Mouse (Mus musculus): Measurements from ENCODE around the gene 2700097O09Rik. TPM values are rescaled to one million over a fixed set of nuclear protein-coding genes. Genes with fewer than 3 reads are reported as not detected.
"Not testable (repeated sequence)": the region's sequence is repeated elsewhere in the genome, so short reads cannot be mapped to it uniquely, and the experiment has no call there.

Gene 2700097O09Rik
- polyA plus RNA-seq, 1 experiment from 2014 or later: 45.6 TPM

GRCm38 (mm10) chr12:55016339-55017118, 63.4 kb downstream of the 2700097O09Rik start:
- no peak for DNase-seq (ENCODE audit: low spot score)
- H3K27ac ChIP-seq (replicated peaks): no peak overlapping the region
- H3K36me3 ChIP-seq (replicated peaks): no peaks in the 10 kb centered on the region
- peaks cover 10% of the 10 kb centered on the region for H3K4me1 ChIP-seq
- no peaks in the 10 kb centered on the region for H3K27me3 ChIP-seq (replicated peaks; ENCODE audit: low read depth, poor library complexity, severe bottlenecking)
- WGBS: 78% methylated on average over 8 of the region's 8 CpGs
- H3K9me3 ChIP-seq: no peaks in the 10 kb centered on the region
- no peak overlapping the region for H3K4me3 ChIP-seq

- Histone ChIP-seq H3K4me3 (no peak overlapping the region), H3K27me3 (replicated peaks; ENCODE audit: low read depth, poor library complexity, severe bottlenecking) (no peaks in the 10 kb centered on the region), H3K27ac (replicated peaks) (no peak overlapping the region), H3K36me3 (replicated peaks) (no peaks in the 10 kb centered on the region), H3K9me3 (no peaks in the 10 kb centered on the region), H3K4me1 (peaks cover 10% of the 10 kb centered on the region)
- peak; percentile 29 for DNase-seq (ENCODE audit: low spot score)
- 69% methylated on average over 5 of the region's 5 CpGs for WGBS
Measured at GRCm38 (mm10) chr12:55015428-55015827, 64.5 kb downstream of the 2700097O09Rik start.

DNA sequence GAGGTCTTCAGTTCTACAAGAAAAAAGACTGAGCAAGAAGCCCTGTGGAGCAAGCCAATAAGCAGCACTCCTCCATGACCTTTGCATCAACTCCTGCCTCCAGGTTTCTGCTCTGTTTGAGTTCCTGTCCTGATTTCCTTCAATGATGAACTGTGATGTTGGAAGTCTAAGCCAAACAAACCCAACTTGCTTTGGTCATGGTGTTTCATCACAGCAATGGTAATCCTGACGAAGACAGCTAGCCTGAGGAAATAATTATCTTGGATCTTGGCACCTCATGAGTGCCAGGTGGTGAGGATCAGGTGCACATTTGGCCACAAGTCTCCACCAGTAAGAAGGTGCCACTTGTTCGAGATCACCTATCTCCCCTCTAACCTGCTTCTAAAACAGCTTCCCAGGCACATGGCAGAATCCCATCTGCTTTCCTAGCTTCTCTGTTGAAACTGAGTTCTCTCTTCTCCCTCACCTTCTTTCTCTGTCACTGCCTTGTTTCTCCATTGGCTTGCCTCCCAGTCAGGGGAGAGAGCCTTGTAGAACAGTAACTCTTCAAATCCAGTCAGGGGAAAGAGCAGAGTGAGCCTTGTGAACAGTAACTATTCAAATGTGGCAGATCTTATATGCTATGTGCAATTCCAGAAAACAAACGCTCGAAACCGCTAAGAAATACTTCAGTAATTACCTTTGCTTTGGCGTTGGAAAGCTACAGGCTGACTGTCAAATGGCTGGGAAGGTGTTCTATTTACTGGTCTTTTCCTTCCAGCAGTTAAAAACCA, 66.1 kb downstream of the 2700097O09Rik start, which contains the start of gene Baz1a:
Baz1a (minus strand) TSS at position 723 of the 773 bp plus-strand sequence.
- no peak for DNase-seq (ENCODE audit: low spot score)
- H3K4me1 ChIP-seq: peaks cover 10% of the 10 kb centered on the region
- no peaks in the 10 kb centered on the region for H3K9me3 ChIP-seq
- no peaks in the 10 kb centered on the region for H3K27me3 ChIP-seq (replicated peaks; ENCODE audit: low read depth, poor library complexity, severe bottlenecking)
- H3K4me3 ChIP-seq: no peak within 1 kb of the TSS
- no peak within 1 kb of the TSS for H3K27ac ChIP-seq (replicated peaks)
- no peaks in the 10 kb centered on the region for H3K36me3 ChIP-seq (replicated peaks)
- 91% methylated on average over 6 of the region's 6 CpGs for WGBS

- Histone ChIP-seq H3K27me3 (replicated peaks; ENCODE audit: low read depth, poor library complexity, severe bottlenecking) (no peaks in the 10 kb centered on the region), H3K27ac (replicated peaks) (no peak overlapping the region), H3K9me3 (no peaks in the 10 kb centered on the region), H3K4me1 (peaks cover 10% of the 10 kb centered on the region), H3K4me3 (no peak overlapping the region), H3K36me3 (replicated peaks) (no peaks in the 10 kb centered on the region)
- DNase-seq (ENCODE audit: low spot score): no peak
- WGBS: 90% methylated on average over 1 of the region's 1 CpGs
Measured at GRCm38 (mm10) chr12:55013031-55013430, 66.9 kb downstream of the 2700097O09Rik start.

DNA sequence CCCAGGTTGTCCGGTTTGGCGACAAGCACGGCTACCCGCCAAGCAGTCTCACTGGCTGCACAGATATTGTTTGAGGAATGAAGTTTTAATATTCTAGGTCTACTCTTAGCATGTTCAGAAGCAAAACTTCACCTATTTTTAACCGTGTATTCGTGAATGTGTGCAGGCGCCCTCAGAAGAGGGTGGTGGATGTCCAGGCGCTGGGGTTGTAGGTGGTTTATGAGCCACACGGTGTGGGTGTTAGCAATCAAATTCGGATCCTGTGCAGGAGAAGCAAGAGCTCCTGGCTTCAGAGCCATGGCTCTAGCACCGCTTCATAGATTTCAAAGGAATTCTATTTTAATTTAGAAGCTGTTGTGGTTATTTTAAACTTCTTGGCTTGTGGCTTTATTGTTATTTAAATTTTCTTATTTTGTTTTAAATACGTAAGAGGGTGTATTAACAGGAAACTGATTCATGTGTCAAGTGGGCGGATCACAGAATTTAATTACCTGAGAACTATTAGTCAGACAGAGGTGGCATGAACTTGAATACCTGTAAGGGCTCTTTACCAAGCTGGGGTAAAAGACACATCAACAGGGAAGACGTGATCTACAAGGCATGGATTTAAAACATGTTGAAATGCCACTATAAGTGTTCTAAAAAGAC, 72.4 kb downstream of the 2700097O09Rik start:
- no peak for DNase-seq (ENCODE audit: low spot score)
- H3K27me3 ChIP-seq (replicated peaks; ENCODE audit: low read depth, poor library complexity, severe bottlenecking): no peaks in the 10 kb centered on the region
- H3K36me3 ChIP-seq (replicated peaks): no peaks in the 10 kb centered on the region
- 0 out of 2 replicates have a peak, but pooled peaks cover 2% of the 10 kb centered on the region for H3K4me1 ChIP-seq
- no peak overlapping the region for H3K27ac ChIP-seq (replicated peaks)
- H3K9me3 ChIP-seq: peaks cover 3% of the 10 kb centered on the region; the same call in 1 of the 2 replicates
- no peak overlapping the region for H3K4me3 ChIP-seq
- 88% methylated on average over 14 of the region's 14 CpGs for WGBS

DNA sequence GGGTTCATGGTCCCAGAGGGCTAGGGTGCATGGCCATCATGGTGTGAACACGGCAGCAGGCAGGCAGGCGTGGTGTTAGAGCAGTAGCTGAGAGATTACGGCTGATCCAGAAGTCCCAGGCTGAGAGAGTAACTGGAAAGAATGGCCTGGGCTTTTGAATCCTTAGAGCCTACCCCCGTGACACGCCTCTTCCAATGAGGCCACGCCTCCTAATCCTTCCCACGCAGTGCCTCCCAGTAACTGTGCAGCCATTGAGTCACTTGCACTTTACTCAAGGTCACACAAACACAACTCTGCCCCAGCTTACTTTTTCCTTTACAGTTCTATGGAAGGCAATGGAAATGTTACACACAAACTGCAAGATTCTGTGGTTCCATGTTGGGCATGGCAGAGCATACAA, 73.8 kb downstream of the 2700097O09Rik start:
- no peaks in the 10 kb centered on the region for H3K27me3 ChIP-seq (replicated peaks; ENCODE audit: low read depth, poor library complexity, severe bottlenecking)
- peaks cover 3% of the 10 kb centered on the region; the same call in 1 of the 2 replicates for H3K9me3 ChIP-seq
- no peaks in the 10 kb centered on the region for H3K36me3 ChIP-seq (replicated peaks)
- 0 out of 2 replicates have a peak, but pooled peaks cover 2% of the 10 kb centered on the region for H3K4me1 ChIP-seq
- 91% methylated on average over 7 of the region's 7 CpGs for WGBS
- no peak for DNase-seq (ENCODE audit: low spot score)
- H3K4me3 ChIP-seq: no peak overlapping the region
- H3K27ac ChIP-seq (replicated peaks): no peak overlapping the region

DNA sequence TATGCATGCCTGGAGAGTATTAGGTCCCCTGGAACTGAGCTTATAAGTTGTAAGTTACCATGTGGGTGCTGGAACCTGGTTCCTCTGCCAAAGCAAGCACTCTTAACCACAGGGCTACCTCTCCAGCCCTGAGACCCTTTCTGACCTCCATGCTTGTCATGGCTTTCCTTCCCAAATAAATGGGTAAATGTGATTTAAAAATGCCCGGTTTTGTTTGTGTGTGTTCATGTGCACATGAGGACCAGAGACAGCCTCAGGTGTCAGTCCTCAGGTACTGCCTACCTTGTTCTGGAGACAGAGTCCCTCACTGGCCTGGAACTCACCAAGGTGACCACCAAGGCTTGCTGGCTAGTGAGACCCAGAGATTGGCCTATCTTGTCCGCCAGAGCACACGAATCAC, 75.5 kb downstream of the 2700097O09Rik start:
- 91% methylated on average over 3 of the region's 3 CpGs for WGBS
- Histone ChIP-seq H3K27ac (replicated peaks) (no peak overlapping the region), H3K36me3 (replicated peaks) (no peaks in the 10 kb centered on the region), H3K4me1 (0 out of 2 replicates have a peak, but pooled peaks cover 2% of the 10 kb centered on the region), H3K4me3 (no peak overlapping the region), H3K9me3 (peaks cover 3% of the 10 kb centered on the region; the same call in 1 of the 2 replicates), H3K27me3 (replicated peaks; ENCODE audit: low read depth, poor library complexity, severe bottlenecking) (no peaks in the 10 kb centered on the region)
- DNase-seq (ENCODE audit: low spot score): no peak

DNA sequence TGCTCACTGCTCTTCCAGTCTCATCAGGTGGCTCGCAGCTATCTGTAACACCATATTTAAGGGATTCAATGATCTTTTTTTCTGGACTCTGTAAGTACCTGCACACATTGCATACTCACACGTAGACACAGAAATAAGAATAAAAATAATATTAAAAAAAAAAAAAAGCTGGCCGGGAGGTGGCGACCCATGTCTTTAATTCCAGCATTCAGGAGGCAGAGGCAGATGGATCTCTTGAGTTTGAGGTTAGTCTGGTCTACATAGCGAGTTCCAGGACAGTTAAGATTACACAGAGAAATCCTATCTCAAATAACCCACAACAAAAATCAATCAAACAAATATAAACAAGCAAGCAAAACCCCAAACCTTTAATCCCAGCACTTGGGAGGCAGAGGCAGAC, 76.1 kb downstream of the 2700097O09Rik start:
- no peak for DNase-seq (ENCODE audit: low spot score)
- 88% methylated on average over 5 of the region's 5 CpGs for WGBS
- no peaks in the 10 kb centered on the region for H3K27me3 ChIP-seq (replicated peaks; ENCODE audit: low read depth, poor library complexity, severe bottlenecking)
- no peak overlapping the region for H3K27ac ChIP-seq (replicated peaks)
- H3K9me3 ChIP-seq: peaks cover 3% of the 10 kb centered on the region; the same call in 1 of the 2 replicates
- H3K4me1 ChIP-seq: 0 out of 2 replicates have a peak, but pooled peaks cover 2% of the 10 kb centered on the region
- no peaks in the 10 kb centered on the region for H3K36me3 ChIP-seq (replicated peaks)
- no peak overlapping the region for H3K4me3 ChIP-seq

GRCm38 (mm10) chr12:55002532-55002931, 77.4 kb downstream of the 2700097O09Rik start:
- not testable (repeated sequence) for H3K4me3 ChIP-seq; H3K4me1 ChIP-seq; H3K36me3 ChIP-seq (replicated peaks); DNase-seq (ENCODE audit: low spot score); H3K27me3 ChIP-seq (replicated peaks; ENCODE audit: low read depth, poor library complexity, severe bottlenecking); H3K9me3 ChIP-seq; H3K27ac ChIP-seq (replicated peaks)
- 94% methylated on average over 7 of the region's 7 CpGs for WGBS

DNA sequence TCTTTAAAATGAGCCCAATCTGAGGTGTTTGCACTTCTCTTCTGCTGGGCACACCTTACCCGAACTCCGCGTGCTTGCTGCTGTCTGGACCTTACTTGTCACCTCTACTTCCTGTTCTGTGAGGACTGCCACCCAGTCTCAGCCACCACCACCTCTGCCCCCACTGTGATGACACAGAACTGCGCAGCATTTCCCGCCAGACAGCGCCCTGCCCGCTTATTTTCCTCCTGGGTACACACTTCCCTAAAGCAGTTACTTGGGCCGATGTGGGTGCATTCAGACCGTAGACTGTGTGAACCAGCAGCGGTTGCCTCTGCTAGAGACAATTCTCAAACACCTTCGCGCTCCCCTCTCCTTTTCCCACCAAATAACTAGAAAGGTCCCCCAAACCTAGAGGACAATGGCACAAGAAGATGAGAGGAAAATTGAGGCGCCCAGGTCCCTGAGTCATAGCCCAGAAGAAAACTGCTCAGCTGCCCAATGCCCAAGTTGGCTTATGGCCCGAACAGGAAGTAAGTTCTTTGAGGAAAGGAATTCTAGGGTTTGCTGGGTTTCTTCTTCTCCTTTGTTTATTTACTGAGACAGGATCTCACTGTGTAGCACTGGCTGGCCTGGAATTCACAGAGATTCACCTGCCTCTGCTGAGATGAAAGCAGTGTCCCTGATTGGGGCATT, 80.8 kb downstream of the 2700097O09Rik start:
- DNase-seq (ENCODE audit: low spot score): no peak
- no peaks in the 10 kb centered on the region for H3K9me3 ChIP-seq
- H3K36me3 ChIP-seq (replicated peaks): no peaks in the 10 kb centered on the region
- no peak overlapping the region for H3K27ac ChIP-seq (replicated peaks)
- H3K4me3 ChIP-seq: no peak overlapping the region
- peaks cover 3% of the 10 kb centered on the region for H3K4me1 ChIP-seq
- H3K27me3 ChIP-seq (replicated peaks; ENCODE audit: low read depth, poor library complexity, severe bottlenecking): no peaks in the 10 kb centered on the region; the same call in 1 of the 2 replicates
- WGBS: 82% methylated on average over 14 of the region's 14 CpGs

GRCm38 (mm10) chr12:54998411-54998810, 81.5 kb downstream of the 2700097O09Rik start:
- DNase-seq (ENCODE audit: low spot score): no peak
- 61% methylated on average over 5 of the region's 5 CpGs for WGBS
- Histone ChIP-seq H3K4me3 (no peak overlapping the region), H3K4me1 (peaks cover 3% of the 10 kb centered on the region), H3K27me3 (replicated peaks; ENCODE audit: low read depth, poor library complexity, severe bottlenecking) (no peaks in the 10 kb centered on the region; the same call in 1 of the 2 replicates), H3K36me3 (replicated peaks) (no peaks in the 10 kb centered on the region), H3K27ac (replicated peaks) (no peak overlapping the region), H3K9me3 (no peaks in the 10 kb centered on the region)

- Histone ChIP-seq H3K27ac (replicated peaks) (no peak overlapping the region), H3K4me3 (no peak overlapping the region), H3K9me3 (no peaks in the 10 kb centered on the region), H3K36me3 (replicated peaks) (no peaks in the 10 kb centered on the region), H3K27me3 (replicated peaks; ENCODE audit: low read depth, poor library complexity, severe bottlenecking) (no peaks in the 10 kb centered on the region; the same call in 1 of the 2 replicates), H3K4me1 (peaks cover 3% of the 10 kb centered on the region)
- no peak for DNase-seq (ENCODE audit: low spot score)
- WGBS: 91% methylated on average over 6 of the region's 6 CpGs
Measured at GRCm38 (mm10) chr12:54996979-54997474, 82.9 kb downstream of the 2700097O09Rik start.
